Mouse (Mus musculus) stomach, postnatal 0 days (tissue): ENCODE measurements at regions not wholly inside any gene's neighbourhood (a gene's known extent, or its start where the extent isn't known, plus 50 kb on each side); places are given as distances from the start of the nearest gene placed in this dataset.

Experiments used
- ATAC-seq: fragments of 200-750 bp; cut with Nextera tagmentation; 2 replicates; pipeline ENCODE4 v1.8.0; 2017; ENCODE audit not compliant: low FRiP score, low TSS enrichment
- DNase-seq: peaks from one replicate; pipeline ENCODE4 v3.0.0-alpha.2; 2016; ENCODE audit warnings: low spot score
- H3K27ac ChIP-seq: fragments of 300-500 bp; sonication (generic); replicated peaks from 2 replicates; pipeline ENCODE4 v1.5.1; 2014; ENCODE audit warnings: mild to moderate bottlenecking, control low read depth
- H3K27me3 ChIP-seq: fragments of 300-500 bp; sonication (generic); 2 replicates; pipeline ENCODE4 v1.6.1; 2014; ENCODE audit warnings: low read length; ENCODE audit not compliant: control insufficient read depth, insufficient read depth
- H3K36me3 ChIP-seq: fragments of 300-500 bp; sonication (generic); 2 replicates; pipeline ENCODE4 v1.6.1; 2014; ENCODE audit warnings: low read length, mixed read lengths; ENCODE audit not compliant: control insufficient read depth, insufficient read depth
- H3K4me1 ChIP-seq: fragments of 300-500 bp; sonication (generic); replicated peaks from 2 replicates; pipeline ENCODE4 v1.6.1; 2014; ENCODE audit warnings: antibody characterized with exemption; ENCODE audit not compliant: control insufficient read depth, insufficient read depth
- H3K4me2 ChIP-seq: fragments of 300-500 bp; sonication (generic); replicated peaks from 2 replicates; pipeline ENCODE4 v1.6.1; 2014; ENCODE audit warnings: low read depth, mild to moderate bottlenecking, control low read depth, moderate library complexity
- H3K4me3 ChIP-seq: fragments of 300-500 bp; sonication (generic); 2 replicates; pipeline ENCODE4 v1.5.1; 2014; ENCODE audit warnings: low read depth, low read length, control low read depth
- H3K9ac ChIP-seq: fragments of 300-500 bp; sonication (generic); 2 replicates; pipeline ENCODE4 v1.6.1; 2014; ENCODE audit warnings: mild to moderate bottlenecking, low read length, control low read depth, mixed read lengths
- H3K9me3 ChIP-seq: fragments of 300-500 bp; sonication (generic); 2 replicates; pipeline ENCODE4 v1.6.1; 2016; ENCODE audit warnings: low read length; ENCODE audit not compliant: control insufficient read depth
- CTCF ChIP-seq: IDR thresholded peaks from 2 replicates; pipeline ENCODE4 v1.5.1; 2016; ENCODE audit warnings: antibody characterized with exemption, low read depth, mild to moderate bottlenecking, moderate library complexity
- EP300 ChIP-seq: optimal IDR thresholded peaks from 2 replicates; pipeline ENCODE3; 2016; ENCODE audit warnings: antibody characterized with exemption
- WGBS: fragments of 180-500 bp; shearing (Covaris S2); extraction: QIAGEN DNeasy Blood & Tissue Kit; methylation state at CpG from one replicate; pipeline ENCODE4 v1.1.7; 2014; 5-methylcytosine and 5-hydroxymethylcytosine counted together

DNA sequence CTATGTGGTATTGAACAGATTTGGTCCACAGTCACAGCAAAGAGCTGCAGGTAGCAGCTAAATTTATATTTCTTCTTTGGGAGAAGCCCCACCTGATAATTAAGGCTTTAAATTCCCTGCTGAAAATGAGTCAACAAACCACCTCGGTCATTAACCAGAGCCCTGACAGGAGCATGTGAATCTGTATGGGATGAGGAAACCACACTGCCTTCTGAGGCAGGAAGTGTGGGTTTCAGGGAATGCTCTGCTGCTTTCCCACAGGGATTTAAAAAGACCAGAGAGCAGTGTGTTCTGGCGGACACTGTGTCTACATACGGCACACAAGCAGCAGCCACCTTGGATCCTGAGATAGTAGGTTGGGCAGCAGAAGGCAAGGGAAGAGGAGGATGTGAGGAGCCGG is 204.0 kb upstream of the Gm21798 start:
- H3K4me1 ChIP-seq: no peaks in the 10 kb centered on the region
- H3K9ac ChIP-seq: no peak overlapping the region
- no peaks in the 10 kb centered on the region for H3K36me3 ChIP-seq
- H3K9me3 ChIP-seq: no peaks in the 10 kb centered on the region
- ATAC-seq (no peak), DNase-seq (no peak)
- H3K27ac ChIP-seq: no peak overlapping the region
- H3K27me3 ChIP-seq: no peaks in the 10 kb centered on the region
- no peak overlapping the region for H3K4me2 ChIP-seq
- WGBS: 43% methylated on average over 4 of the region's 4 CpGs
- H3K4me3 ChIP-seq: no peak overlapping the region
- TF ChIP-seq CTCF: no peak

DNA sequence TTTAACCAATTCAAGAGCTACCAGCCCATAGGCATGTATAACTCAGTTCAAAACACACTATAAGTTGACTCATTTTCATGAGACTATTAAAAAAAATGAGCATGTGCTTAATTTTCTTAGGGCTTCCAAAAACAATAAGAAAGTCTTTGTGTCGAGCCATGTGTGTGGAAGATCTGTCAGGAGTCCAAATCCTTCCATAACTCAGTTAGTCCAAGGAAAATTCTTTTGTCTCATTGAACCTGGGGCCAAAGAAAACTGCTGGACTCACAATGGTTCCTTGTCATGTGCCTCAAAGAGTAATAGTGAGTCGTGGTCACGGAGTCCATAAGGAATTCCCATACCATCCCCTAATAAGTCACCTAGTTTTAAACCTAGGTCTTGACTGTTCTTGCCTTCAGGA is 199.0 kb upstream of the Gm21798 start:
- H3K27me3 ChIP-seq: no peaks in the 10 kb centered on the region
- no peak overlapping the region for H3K9ac ChIP-seq
- no peaks in the 10 kb centered on the region for H3K4me1 ChIP-seq
- no peak for ATAC-seq
- no peak for TF ChIP-seq CTCF
- TF ChIP-seq EP300: no peak
- H3K4me2 ChIP-seq: no peak overlapping the region
- DNase-seq: no peak
- no peaks in the 10 kb centered on the region for H3K36me3 ChIP-seq
- H3K4me3 ChIP-seq: no peak overlapping the region
- WGBS: 52% methylated on average over 3 of the region's 3 CpGs
- H3K27ac ChIP-seq: no peak overlapping the region
- no peaks in the 10 kb centered on the region for H3K9me3 ChIP-seq

DNA sequence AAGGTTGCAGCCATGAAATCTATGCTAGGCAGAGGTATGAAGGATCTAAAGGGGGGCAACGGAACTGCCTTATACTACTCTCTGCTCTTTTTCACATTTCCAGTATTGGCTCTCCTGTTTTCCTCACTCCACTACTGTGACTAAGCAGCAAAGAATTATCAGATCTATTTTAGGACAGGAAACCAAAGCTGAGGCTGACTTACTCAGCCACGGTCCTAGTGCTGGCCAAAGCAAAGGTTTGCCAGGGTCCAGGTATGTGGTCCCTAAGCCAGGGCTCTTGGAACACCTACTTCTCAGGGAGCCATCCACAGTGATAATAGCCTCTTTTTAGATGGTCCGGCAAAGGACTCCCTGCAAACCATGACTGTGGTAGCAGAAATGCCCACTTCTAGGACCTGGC is 195.6 kb upstream of the Gm21798 start:
- Histone ChIP-seq H3K4me3 (no peak overlapping the region), H3K27me3 (no peaks in the 10 kb centered on the region), H3K4me1 (no peaks in the 10 kb centered on the region), H3K9me3 (no peaks in the 10 kb centered on the region), H3K27ac (no peak overlapping the region), H3K9ac (no peak overlapping the region), H3K36me3 (no peaks in the 10 kb centered on the region), H3K4me2 (no peak overlapping the region)
- 72% methylated on average over 3 of the region's 3 CpGs for WGBS
- DNase-seq: no peak
- ATAC-seq: no peak
- TF ChIP-seq CTCF (no peak), EP300 (no peak)

DNA sequence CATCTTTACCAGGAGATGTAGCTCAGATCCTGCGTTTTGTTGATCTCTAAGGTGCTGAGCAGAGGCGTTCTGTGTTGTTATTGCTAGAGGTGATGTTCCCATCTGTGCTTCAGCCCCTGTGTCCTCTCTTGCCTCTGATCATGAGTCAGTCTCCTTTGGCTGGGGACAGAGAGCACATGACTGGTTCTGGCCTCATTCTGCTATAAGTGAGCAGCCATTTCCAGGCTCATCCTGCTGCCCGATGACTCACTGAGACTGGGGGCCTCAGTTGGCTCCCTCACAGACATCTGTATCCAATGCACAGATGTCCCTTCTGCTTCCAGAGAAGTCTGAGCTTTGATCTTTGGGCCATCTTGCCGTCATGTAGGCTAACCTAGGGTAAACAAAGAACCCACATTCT is 194.9 kb upstream of the Gm21798 start:
- no peaks in the 10 kb centered on the region for H3K9me3 ChIP-seq
- H3K36me3 ChIP-seq: no peaks in the 10 kb centered on the region
- no peak overlapping the region for H3K4me2 ChIP-seq
- no peak overlapping the region for H3K4me3 ChIP-seq
- 59% methylated on average over 4 of the region's 4 CpGs for WGBS
- H3K4me1 ChIP-seq: no peaks in the 10 kb centered on the region
- no peak overlapping the region for H3K27ac ChIP-seq
- DNase-seq (no peak), ATAC-seq (no peak)
- no peak overlapping the region for H3K9ac ChIP-seq
- TF ChIP-seq EP300: no peak
- TF ChIP-seq CTCF: no peak
- no peaks in the 10 kb centered on the region for H3K27me3 ChIP-seq

- Histone ChIP-seq H3K4me2 (no peak overlapping the region), H3K27ac (no peak overlapping the region), H3K9ac (no peak overlapping the region), H3K9me3 (no peaks in the 10 kb centered on the region), H3K4me3 (no peak overlapping the region), H3K27me3 (no peaks in the 10 kb centered on the region), H3K36me3 (no peaks in the 10 kb centered on the region), H3K4me1 (no peaks in the 10 kb centered on the region)
- ATAC-seq: no peak
- WGBS: 88% methylated on average over 6 of the region's 6 CpGs
- no peak for DNase-seq
- no peak for TF ChIP-seq CTCF
- TF ChIP-seq EP300: no peak
These were observed 191.1 kb upstream of the Gm21798 start for GRCm38 (mm10) chr15:64626359-64626758.

DNA sequence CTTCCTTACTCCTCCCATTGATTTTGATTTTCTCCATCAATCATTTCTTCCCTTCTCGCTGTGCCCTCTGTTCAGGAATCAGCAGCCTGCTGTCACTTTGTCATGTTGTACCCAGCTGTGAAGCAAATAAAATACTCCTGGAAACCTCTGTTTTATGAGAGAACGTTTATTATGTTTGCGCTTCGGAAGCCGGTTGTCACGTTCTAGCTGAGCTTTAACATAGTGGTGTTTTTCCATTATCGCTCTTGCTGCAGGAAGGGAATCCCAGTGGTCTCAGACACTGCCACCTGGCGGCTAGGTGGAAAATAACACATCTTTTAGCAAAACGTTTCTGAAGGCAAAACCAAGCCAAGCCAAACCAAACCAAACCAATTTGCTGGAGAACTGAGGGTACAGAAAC is 190.2 kb upstream of the Gm21798 start:
- ATAC-seq: no peak

More for the DNA sequence above, 190.2 kb upstream of the Gm21798 start:
- Histone ChIP-seq H3K4me3 (no peak overlapping the region), H3K9me3 (no peaks in the 10 kb centered on the region), H3K9ac (no peak overlapping the region), H3K27ac (no peak overlapping the region), H3K4me2 (peak overlapping the region; percentile 6; the same call in 1 of the 2 replicates), H3K36me3 (no peaks in the 10 kb centered on the region), H3K4me1 (no peaks in the 10 kb centered on the region), H3K27me3 (no peaks in the 10 kb centered on the region)
- peak; percentile 72 for DNase-seq
- WGBS: 9% methylated on average over 9 of the region's 9 CpGs
- TF ChIP-seq CTCF (peak; percentile 95), EP300 (no peak)
